Mouse (Mus musculus) stomach, postnatal 0 days (tissue): ENCODE results near the gene Gm16253.

Experiments used
- CTCF ChIP-seq: IDR thresholded peaks from 2 replicates; pipeline ENCODE4 v1.5.1; 2016; ENCODE audit warnings: antibody characterized with exemption, low read depth, mild to moderate bottlenecking, moderate library complexity
- EP300 ChIP-seq: optimal IDR thresholded peaks from 2 replicates; pipeline ENCODE3; 2016; ENCODE audit warnings: antibody characterized with exemption

DNA sequence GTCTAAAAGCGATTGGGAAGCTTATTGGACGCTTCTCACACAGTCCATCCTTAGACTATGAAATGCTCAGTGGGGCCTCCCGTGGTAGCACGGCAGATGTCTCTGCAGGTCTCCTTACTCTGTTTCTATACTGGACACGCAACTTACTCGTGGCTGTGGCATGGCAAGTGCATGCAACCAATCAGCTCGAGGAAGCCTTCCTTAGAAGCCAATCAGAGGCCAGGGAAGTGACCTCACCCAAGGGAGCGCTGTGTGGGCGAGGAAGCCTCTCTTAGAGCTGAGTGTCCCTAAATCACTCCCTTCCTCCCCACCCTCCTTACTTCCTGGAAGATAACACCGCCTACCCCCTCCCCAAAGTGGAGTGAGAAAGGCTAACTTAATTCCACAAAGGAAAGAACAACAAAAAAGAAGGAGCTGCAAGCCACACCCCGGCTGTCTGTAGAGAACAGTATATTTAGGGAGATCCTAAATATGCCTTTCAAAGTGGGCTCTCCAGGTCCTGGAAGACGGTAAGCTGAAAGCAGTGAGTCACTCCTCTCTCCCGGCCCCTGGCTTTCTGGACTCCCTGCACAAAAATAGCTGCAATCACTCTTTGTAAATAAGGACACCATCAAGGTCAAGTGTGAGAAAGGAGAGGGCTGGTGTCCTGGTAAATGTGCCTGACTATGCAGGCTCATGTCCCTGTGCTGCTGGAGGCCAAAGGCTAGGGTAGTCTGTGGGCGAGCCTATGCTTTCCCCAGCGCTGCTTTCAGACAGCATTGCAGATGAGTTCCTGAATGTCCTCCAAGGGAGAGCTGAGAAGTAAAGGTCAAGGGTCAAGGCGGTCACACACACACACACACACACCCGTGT is at the start of gene Gm16253:
- TF ChIP-seq EP300 (peak; percentile 83), CTCF (peak; percentile 36; the same call in 1 of the 2 replicates)
